Mouse (Mus musculus): ENCODE data around the gene Galk2.

Gene Galk2

GRCm38 (mm10) chr2:125901426-125901825, 42.5 kb downstream of the Galk2 start:
- DNase-seq: no peak

- DNase-seq: no peak
Observed at GRCm38 (mm10) chr2:125906407-125907066, 47.6 kb downstream of the Galk2 start.

- DNase-seq: no peak
Observed at GRCm38 (mm10) chr2:125907580-125908255, 48.8 kb downstream of the Galk2 start.

GRCm38 (mm10) chr2:125914167-125914566, 55.3 kb downstream of the Galk2 start:
- DNase-seq: no peak

GRCm38 (mm10) chr2:125914713-125915112, 55.8 kb downstream of the Galk2 start:
- DNase-seq: no peak

- no peak for DNase-seq
Observed at GRCm38 (mm10) chr2:125916652-125917296, 57.9 kb downstream of the Galk2 start.

- DNase-seq: no peak
Observed at GRCm38 (mm10) chr2:125917297-125917679, 58.4 kb downstream of the Galk2 start.

- no peak for DNase-seq
Observed at GRCm38 (mm10) chr2:125921273-125921672, 62.4 kb downstream of the Galk2 start.

GRCm38 (mm10) chr2:125922149-125922548, 63.2 kb downstream of the Galk2 start:
- DNase-seq: no peak

- peak in 1 of 2 experiments; percentile 56 for DNase-seq
Observed at GRCm38 (mm10) chr2:125922877-125923276, 64.0 kb downstream of the Galk2 start.

GRCm38 (mm10) chr2:125923346-125923745, 64.4 kb downstream of the Galk2 start:
- DNase-seq: no peak

GRCm38 (mm10) chr2:125924554-125924953, 65.6 kb downstream of the Galk2 start:
- no peak for DNase-seq

- no peak for DNase-seq
Observed at GRCm38 (mm10) chr2:125925081-125925480, 66.2 kb downstream of the Galk2 start.

- DNase-seq: no peak
Observed at GRCm38 (mm10) chr2:125929396-125929795, 70.5 kb downstream of the Galk2 start.

GRCm38 (mm10) chr2:125929872-125930271, 71.0 kb downstream of the Galk2 start:
- no peak for DNase-seq

GRCm38 (mm10) chr2:125931193-125931592, 72.3 kb downstream of the Galk2 start:
- DNase-seq: no peak

GRCm38 (mm10) chr2:125932734-125933133, 73.8 kb downstream of the Galk2 start:
- peak in 1 of 2 experiments; percentile 19 for DNase-seq

GRCm38 (mm10) chr2:125933977-125934376, 75.1 kb downstream of the Galk2 start:
- no peak for DNase-seq

- DNase-seq: no peak
Observed at GRCm38 (mm10) chr2:125936396-125936795, 77.5 kb downstream of the Galk2 start.

- no peak for DNase-seq
Observed at GRCm38 (mm10) chr2:125938993-125939642, 80.2 kb downstream of the Galk2 start.

- DNase-seq: no peak
Observed at GRCm38 (mm10) chr2:125941111-125941785, 82.3 kb downstream of the Galk2 start.

GRCm38 (mm10) chr2:125943301-125943700, 84.4 kb downstream of the Galk2 start:
- no peak for DNase-seq

GRCm38 (mm10) chr2:125948195-125948594, 89.3 kb downstream of the Galk2 start:
- no peak for DNase-seq

All from kidney, postnatal 25 days (tissue).